Mouse (Mus musculus): ENCODE results near the gene Gm17455. TPM values are rescaled to one million over a fixed set of nuclear protein-coding genes. Genes with fewer than 3 reads are reported as not detected.

Gene Gm17455
- polyA plus RNA-seq, 1 experiment from 2014 or later = 1.0 TPM

DNA sequence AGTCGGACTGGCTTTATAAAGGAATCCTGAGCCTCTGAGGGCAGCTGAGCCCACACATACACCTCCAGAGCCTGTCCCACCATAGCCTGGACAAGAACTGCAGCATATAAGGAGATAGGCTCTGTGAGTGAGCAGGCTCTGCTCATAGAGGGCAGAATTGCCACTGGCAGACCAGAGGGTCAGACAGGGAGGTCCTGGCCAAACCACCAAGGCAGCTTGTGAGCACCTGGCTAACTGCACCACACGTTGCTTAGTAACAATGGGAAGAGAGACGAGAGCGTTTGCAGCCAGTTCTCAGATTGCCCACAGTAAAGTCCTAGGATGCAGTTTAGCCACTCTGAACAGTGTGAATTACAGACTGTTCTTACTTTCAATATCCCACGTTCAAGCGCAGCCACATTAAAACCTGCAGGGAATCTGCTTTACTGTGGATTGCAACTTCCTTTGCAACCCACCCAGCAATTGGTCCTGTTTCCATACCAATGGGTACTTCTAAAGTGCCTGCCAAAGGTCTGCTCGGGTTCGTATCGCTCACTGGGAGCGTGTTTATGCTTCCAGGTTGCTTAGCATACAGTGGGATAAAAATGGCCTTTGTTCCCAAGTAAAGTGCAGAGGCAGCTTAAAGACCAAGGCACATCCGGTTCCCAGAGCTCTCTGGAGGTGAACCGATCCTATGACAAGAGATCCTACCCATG, 37.8 kb upstream of the Gm17455 start:
- H3K4me2 ChIP-seq (replicated peaks) = no peak overlapping the region
- 28% methylated on average over 12 of the region's 12 CpGs for WGBS
- H3K27ac ChIP-seq = peak overlapping the region; percentile 1; the same call in 1 of the 2 replicates
- H3K4me3 ChIP-seq = no peak overlapping the region
- H3K27me3 ChIP-seq = no peaks in the 10 kb centered on the region
- no peak overlapping the region for H3K9ac ChIP-seq
- peaks cover 45% of the 10 kb centered on the region for H3K4me1 ChIP-seq
- no peaks in the 10 kb centered on the region for H3K9me3 ChIP-seq
- no peaks in the 10 kb centered on the region for H3K36me3 ChIP-seq
- no peak for ATAC-seq (ENCODE audit: low FRiP score, low read depth)

DNA sequence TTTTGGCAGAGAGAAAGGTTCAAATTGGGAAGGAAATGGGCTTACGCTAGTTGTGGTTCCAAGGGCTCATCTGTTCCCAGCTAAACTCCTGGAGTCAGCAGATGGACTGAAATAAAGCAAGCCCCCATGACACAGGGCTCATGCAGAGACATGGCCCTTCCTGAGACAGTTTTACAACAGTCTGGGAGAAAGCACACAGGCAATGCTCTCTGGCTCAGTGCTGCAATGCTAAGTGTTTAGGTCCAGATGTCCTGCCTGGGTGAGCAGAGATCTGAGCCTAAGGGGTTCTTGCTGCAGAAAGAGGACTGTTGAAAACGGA, 37.3 kb upstream of the Gm17455 start:
- no peaks in the 10 kb centered on the region for H3K27me3 ChIP-seq
- H3K4me3 ChIP-seq = no peak overlapping the region
- no peak overlapping the region for H3K4me2 ChIP-seq (replicated peaks)
- no peak overlapping the region for H3K9ac ChIP-seq
- ATAC-seq (ENCODE audit: low FRiP score, low read depth) = 0 out of 2 replicates have a peak, but pooled peaks have one; percentile 19
- H3K36me3 ChIP-seq = no peaks in the 10 kb centered on the region
- H3K27ac ChIP-seq = peak overlapping the region; percentile 1; the same call in 1 of the 2 replicates
- no peaks in the 10 kb centered on the region for H3K9me3 ChIP-seq
- 14% methylated on average over 2 of the region's 2 CpGs for WGBS
- H3K4me1 ChIP-seq = peaks cover 45% of the 10 kb centered on the region

DNA sequence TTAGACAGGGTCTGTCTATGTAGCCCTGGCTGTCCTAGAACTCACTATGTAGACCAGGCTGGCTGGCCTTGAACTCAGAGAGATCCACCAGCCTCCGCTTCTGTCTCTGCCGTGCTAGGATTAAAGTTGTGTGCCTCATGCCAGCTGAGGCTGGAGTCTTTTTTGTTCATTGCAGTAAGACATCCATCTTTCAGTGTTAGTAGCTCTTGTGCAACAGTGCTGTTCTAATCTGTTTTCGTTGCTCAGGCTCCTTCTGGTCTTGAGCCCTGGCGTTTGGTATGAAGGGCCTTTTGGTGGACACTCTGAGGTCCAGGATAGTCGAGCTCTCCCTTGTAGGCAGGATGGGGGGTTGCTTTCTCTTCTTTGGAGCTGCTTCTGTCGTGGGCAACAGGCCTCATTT, 36.1 kb upstream of the Gm17455 start:
- WGBS = 56% methylated on average over 6 of the region's 6 CpGs
- H3K9ac ChIP-seq = no peak overlapping the region
- no peaks in the 10 kb centered on the region for H3K9me3 ChIP-seq
- H3K4me3 ChIP-seq = no peak overlapping the region
- H3K36me3 ChIP-seq = no peaks in the 10 kb centered on the region
- peaks cover 45% of the 10 kb centered on the region for H3K4me1 ChIP-seq
- no peak overlapping the region for H3K4me2 ChIP-seq (replicated peaks)
- H3K27ac ChIP-seq = no peak overlapping the region
- H3K27me3 ChIP-seq = no peaks in the 10 kb centered on the region
- no peak for ATAC-seq (ENCODE audit: low FRiP score, low read depth)

DNA sequence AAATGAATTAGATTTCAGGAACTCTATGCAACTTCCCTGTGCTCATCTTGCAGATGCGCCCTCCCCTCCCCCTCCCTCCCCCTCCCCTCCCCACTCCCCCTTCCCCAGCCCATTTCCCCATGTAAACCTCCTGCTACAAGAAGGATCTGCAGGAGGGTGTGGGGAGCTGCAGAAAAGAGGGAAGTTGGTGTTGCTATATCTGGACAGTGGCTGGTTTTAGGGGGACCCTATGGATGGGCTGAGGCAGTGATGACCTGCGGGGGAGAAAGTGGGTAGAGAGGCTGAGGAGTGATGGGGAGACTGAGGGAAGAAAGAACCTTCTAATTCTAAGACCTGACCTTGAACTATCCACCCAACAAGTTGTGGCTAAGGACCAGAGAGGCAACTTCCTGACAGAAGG, 32.4 kb upstream of the Gm17455 start:
- no peak overlapping the region for H3K4me3 ChIP-seq
- no peaks in the 10 kb centered on the region for H3K9me3 ChIP-seq
- ATAC-seq (ENCODE audit: low FRiP score, low read depth) = no peak
- WGBS = 74% methylated on average over 2 of the region's 2 CpGs
- H3K9ac ChIP-seq = no peak overlapping the region
- no peaks in the 10 kb centered on the region for H3K36me3 ChIP-seq
- no peaks in the 10 kb centered on the region for H3K27me3 ChIP-seq
- peaks cover 34% of the 10 kb centered on the region for H3K4me1 ChIP-seq
- H3K4me2 ChIP-seq (replicated peaks) = no peak overlapping the region
- no peak overlapping the region for H3K27ac ChIP-seq

DNA sequence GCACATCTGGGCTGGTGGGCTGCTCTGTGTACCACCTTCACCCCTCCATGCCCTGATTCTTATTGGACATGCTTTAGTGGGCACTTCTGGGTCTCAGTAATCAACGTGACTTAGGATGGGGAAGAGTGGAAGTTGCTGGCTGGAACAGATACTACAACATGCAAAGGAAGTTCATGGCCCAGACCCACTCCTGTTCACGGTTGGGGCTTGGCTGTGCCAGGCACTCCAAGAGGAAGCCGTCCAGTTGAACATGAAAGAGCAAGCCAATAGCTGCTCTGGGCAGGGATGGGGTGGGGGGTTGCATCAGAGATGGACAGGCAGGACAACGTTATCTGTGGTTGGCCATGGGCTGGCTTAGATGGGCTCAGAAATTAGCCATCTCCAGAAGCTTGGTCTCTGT, 31.6 kb upstream of the Gm17455 start:
- Histone ChIP-seq H3K36me3 (no peaks in the 10 kb centered on the region), H3K4me1 (peaks cover 26% of the 10 kb centered on the region), H3K27ac (no peak overlapping the region), H3K9ac (no peak overlapping the region), H3K4me3 (no peak overlapping the region), H3K9me3 (no peaks in the 10 kb centered on the region), H3K27me3 (no peaks in the 10 kb centered on the region), H3K4me2 (replicated peaks) (no peak overlapping the region)
- WGBS = 74% methylated on average over 4 of the region's 4 CpGs
- no peak for ATAC-seq (ENCODE audit: low FRiP score, low read depth)

DNA sequence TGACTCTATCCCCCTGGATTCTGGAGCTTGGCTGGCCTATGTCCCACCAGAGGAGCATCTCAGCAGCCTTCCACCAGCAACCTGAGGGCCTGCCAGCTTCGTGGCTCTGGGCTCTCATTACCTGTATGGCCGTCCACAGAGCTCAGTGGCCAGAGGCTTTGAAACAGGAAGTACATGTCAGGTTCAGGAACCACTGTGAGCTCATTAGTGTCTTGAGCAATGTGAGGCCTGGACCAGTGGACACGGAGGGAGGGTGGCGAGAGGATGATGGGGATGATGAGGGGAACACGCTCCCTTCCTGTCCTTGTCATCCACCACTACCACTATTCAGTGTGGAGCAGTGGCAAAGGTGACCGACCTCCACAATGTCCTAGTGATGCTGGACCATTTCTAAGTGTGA, 30.1 kb upstream of the Gm17455 start:
- H3K9me3 ChIP-seq = no peaks in the 10 kb centered on the region
- H3K4me1 ChIP-seq = peaks cover 30% of the 10 kb centered on the region
- ATAC-seq (ENCODE audit: low FRiP score, low read depth) = no peak
- H3K36me3 ChIP-seq = no peaks in the 10 kb centered on the region
- no peak overlapping the region for H3K4me2 ChIP-seq (replicated peaks)
- no peak overlapping the region for H3K4me3 ChIP-seq
- no peak overlapping the region for H3K9ac ChIP-seq
- WGBS = 77% methylated on average over 6 of the region's 6 CpGs
- no peak overlapping the region for H3K27ac ChIP-seq
- H3K27me3 ChIP-seq = no peaks in the 10 kb centered on the region

DNA sequence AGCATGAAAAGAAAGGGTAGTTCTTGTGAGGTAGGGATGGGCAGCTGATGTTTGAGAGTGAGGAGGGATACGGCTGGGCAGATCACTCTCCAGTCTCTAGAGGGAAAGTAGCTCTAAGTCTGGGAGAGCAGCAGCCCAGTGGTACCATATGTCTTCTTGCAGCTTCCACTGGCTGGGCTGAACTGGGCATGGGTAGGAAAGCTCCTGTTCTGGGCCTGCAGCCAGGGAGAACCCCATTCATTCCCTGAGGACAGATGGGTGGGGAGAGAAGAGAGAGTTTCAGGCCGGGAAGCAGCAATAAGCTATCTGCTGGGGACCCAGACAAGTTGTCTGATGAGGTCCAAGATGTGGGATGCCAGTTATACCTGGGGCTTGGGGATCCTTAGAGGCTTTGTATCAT, 29.4 kb upstream of the Gm17455 start:
- H3K9ac ChIP-seq = no peak overlapping the region
- no peaks in the 10 kb centered on the region for H3K9me3 ChIP-seq
- H3K4me3 ChIP-seq = no peak overlapping the region
- H3K4me2 ChIP-seq (replicated peaks) = no peak overlapping the region
- H3K36me3 ChIP-seq = no peaks in the 10 kb centered on the region
- H3K4me1 ChIP-seq = peaks cover 24% of the 10 kb centered on the region
- 61% methylated on average over 2 of the region's 2 CpGs for WGBS
- ATAC-seq (ENCODE audit: low FRiP score, low read depth) = no peak
- no peak overlapping the region for H3K27ac ChIP-seq
- H3K27me3 ChIP-seq = no peaks in the 10 kb centered on the region

DNA sequence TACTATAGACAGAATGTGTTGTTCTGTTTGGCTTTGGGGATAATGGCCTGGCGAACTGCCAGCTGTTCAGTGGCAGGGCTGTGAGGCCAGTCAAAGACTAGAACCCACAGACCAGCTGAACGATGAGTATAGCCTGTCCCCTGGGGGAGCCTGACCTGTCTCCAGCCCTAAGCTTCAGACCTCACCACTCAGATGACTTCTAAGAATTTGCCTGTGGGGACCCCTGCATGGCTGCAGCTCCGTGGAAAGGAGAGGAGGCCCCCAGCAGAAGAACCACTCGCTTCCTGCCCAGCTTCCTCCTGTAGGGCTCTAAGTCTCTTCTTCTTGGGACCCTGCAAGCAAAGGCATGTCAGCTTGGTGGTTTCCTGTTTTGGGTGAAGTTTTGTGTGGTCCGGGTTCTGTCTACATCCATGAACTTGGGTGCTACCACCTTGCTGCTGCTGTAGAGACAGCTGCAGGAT, 28.9 kb upstream of the Gm17455 start:
- Histone ChIP-seq H3K4me1 (peaks cover 23% of the 10 kb centered on the region), H3K27me3 (no peaks in the 10 kb centered on the region), H3K36me3 (no peaks in the 10 kb centered on the region), H3K9me3 (no peaks in the 10 kb centered on the region), H3K4me2 (replicated peaks) (no peak overlapping the region), H3K9ac (no peak overlapping the region), H3K27ac (no peak overlapping the region), H3K4me3 (no peak overlapping the region)
- WGBS = 67% methylated on average over 5 of the region's 5 CpGs
- ATAC-seq (ENCODE audit: low FRiP score, low read depth) = no peak

DNA sequence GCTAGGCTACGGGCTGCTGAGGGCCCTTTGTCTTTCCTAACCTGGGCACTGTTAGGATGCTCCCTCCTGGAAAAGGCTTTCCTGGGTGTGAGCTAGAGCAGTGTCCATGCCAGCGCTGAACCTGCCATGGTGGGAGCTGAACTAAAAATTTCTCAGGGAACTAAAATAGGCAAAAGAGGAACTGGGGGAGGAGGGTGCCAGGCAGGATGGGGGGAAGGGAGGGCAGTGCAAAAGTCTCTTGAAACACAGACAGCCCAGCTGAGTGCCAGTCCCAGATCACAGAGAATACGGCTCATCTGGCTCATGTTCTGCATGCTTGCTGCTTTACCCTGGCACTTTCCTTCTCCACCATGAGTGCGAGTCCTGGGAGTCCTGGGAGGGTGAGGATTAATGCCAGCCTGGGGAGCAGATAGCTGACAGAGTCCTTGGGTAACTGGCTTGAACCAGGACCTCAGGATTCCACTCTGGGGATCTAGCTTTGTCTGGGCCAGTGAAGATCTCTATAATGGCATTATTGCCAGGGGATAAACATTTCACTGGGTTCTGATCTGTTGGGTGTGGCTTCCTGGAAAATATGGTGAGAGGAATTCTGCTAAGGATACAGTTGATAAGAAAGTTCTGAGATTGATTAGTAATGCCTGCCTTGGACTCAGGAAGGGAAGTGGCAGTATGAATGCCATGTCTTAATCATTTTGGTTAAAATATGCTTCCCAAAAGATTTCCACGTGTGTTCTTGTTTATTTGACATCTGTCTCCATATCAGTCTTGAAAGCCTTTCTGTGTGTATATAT, 27.7 kb upstream of the Gm17455 start:
- H3K27me3 ChIP-seq = no peaks in the 10 kb centered on the region
- 78% methylated on average over 5 of the region's 5 CpGs for WGBS
- H3K27ac ChIP-seq = no peak overlapping the region
- H3K36me3 ChIP-seq = no peaks in the 10 kb centered on the region
- no peaks in the 10 kb centered on the region for H3K9me3 ChIP-seq
- no peak overlapping the region for H3K4me3 ChIP-seq
- H3K9ac ChIP-seq = no peak overlapping the region
- ATAC-seq (ENCODE audit: low FRiP score, low read depth) = no peak
- H3K4me2 ChIP-seq (replicated peaks) = no peak overlapping the region
- peaks cover 23% of the 10 kb centered on the region for H3K4me1 ChIP-seq

DNA sequence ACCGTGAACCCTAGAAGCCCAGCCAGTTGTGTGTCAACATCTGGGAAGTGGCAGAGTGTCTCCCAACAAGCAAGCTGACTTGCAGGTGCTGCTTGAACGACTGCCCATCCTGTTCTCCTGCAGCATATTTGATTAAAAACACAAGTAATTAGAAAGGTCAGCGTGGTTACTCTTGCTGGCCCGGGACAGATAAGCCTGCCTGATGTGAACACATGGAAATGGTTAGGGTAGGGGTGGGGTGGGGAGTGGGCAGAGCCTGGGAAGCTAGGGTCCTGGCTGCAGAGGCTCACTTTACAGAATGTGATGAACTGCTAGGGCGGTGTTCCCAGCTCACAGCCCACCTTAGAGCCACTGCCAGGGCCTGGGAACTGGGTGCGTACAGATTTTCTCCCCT, 26.0 kb upstream of the Gm17455 start:
- H3K4me1 ChIP-seq = peaks cover 23% of the 10 kb centered on the region
- H3K27ac ChIP-seq = peak overlapping the region; percentile 0; the same call in 1 of the 2 replicates
- H3K4me3 ChIP-seq = no peak overlapping the region
- no peak overlapping the region for H3K9ac ChIP-seq
- no peak for ATAC-seq (ENCODE audit: low FRiP score, low read depth)
- no peaks in the 10 kb centered on the region for H3K27me3 ChIP-seq
- no peak overlapping the region for H3K4me2 ChIP-seq (replicated peaks)
- no peaks in the 10 kb centered on the region for H3K36me3 ChIP-seq
- H3K9me3 ChIP-seq = no peaks in the 10 kb centered on the region
- 13% methylated on average over 6 of the region's 6 CpGs for WGBS

DNA sequence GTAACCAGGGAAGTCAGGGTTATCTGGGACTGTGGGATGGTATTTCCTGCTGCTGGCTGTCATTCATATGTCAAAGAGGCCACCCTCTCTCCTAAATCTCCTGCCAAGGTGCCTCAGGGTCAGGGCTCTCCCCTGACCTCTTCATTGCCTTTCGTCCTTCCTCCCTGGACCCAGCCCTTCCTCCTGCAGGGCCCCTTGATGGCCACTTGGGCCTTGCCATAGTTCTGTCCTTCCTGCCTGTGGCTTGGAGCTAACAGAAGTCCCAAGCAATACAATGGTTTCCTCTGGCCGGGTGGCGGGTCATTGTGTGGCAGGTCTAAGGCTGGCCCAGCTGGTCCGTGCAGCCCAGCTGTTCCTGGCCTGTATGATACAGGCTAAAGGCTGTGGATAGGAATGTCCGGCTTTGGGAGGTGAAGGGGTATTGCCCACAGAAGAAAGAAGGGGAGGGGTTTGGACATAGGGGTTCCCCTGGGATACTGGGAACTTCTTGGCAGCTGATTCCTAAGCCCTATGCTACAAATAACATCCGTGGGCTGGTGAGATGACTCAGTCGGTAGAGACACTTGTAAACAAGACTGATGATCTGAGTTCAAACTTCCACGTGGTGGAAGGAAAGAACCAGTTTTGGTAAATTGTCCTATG, 25.5 kb upstream of the Gm17455 start:
- peak; percentile 38; the same call in 1 of the 2 replicates for ATAC-seq (ENCODE audit: low FRiP score, low read depth)
- Histone ChIP-seq H3K4me1 (peaks cover 23% of the 10 kb centered on the region), H3K9ac (no peak overlapping the region), H3K36me3 (no peaks in the 10 kb centered on the region), H3K4me2 (replicated peaks) (no peak overlapping the region), H3K27me3 (no peaks in the 10 kb centered on the region), H3K9me3 (no peaks in the 10 kb centered on the region), H3K27ac (peak overlapping the region; percentile 0; the same call in 1 of the 2 replicates), H3K4me3 (no peak overlapping the region)
- WGBS = 48% methylated on average over 8 of the region's 8 CpGs

DNA sequence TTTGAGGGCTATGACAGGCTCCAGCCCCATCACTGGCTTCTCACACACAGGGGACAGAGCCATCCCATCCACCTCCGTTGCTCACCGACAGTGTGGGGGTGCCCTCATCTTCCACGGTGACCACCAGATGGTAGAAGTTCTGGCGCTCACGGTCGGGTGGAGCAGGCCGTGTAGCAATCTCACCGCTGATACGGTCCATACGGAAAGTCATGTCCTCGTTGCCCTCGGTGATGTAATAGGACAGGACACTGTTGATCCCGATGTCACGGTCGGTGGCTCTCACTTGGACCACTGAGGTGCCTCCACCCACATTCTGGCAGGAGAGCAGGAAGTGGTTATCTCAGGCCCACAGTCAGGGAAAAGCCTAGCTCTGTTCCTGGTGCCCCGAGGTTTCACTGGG, 22.8 kb upstream of the Gm17455 start:
- WGBS = 93% methylated on average over 16 of the region's 16 CpGs
- no peak for ATAC-seq (ENCODE audit: low FRiP score, low read depth)
- Histone ChIP-seq H3K4me2 (replicated peaks) (no peak overlapping the region), H3K9ac (no peak overlapping the region), H3K36me3 (no peaks in the 10 kb centered on the region), H3K27me3 (no peaks in the 10 kb centered on the region), H3K4me1 (peaks cover 34% of the 10 kb centered on the region), H3K9me3 (no peaks in the 10 kb centered on the region), H3K27ac (no peak overlapping the region), H3K4me3 (no peak overlapping the region)

Measured in limb, embryonic 13.5 days (tissue).